Mouse (Mus musculus) E14TG2a.4 (cell line): ENCODE measurements around the gene Umad1.

Source experiments
- H3K27me3 ChIP-seq: 2 replicates; pipeline ENCODE4 v1.6.1; 2014; ENCODE audit warnings: low read length, control low read depth; ENCODE audit not compliant: insufficient read depth
- H3K36me3 ChIP-seq: 2 replicates; pipeline ENCODE4 v1.6.1; 2014; ENCODE audit warnings: low read length, control low read depth; ENCODE audit not compliant: insufficient read depth
- H3K4me1 ChIP-seq: replicated peaks from 2 replicates; pipeline ENCODE4 v1.6.1; 2014; ENCODE audit warnings: low read depth, low read length, control low read depth
- H3K4me3 ChIP-seq: replicated peaks from 2 replicates; pipeline ENCODE4 v1.5.1; 2014; ENCODE audit warnings: mild to moderate bottlenecking, low read length
- H3K9me3 ChIP-seq: 2 replicates; pipeline ENCODE4 v1.6.1; 2014; ENCODE audit warnings: low read length, control low read depth
- CTCF ChIP-seq: conservative IDR thresholded peaks from 2 replicates; pipeline ENCODE4 v1.5.1; 2014; ENCODE audit warnings: low read length
- NANOG ChIP-seq: IDR thresholded peaks from 2 replicates; pipeline ENCODE4 v1.6.1; 2014; ENCODE audit warnings: borderline replicate concordance, low read length, mixed read lengths
- POU5F1 ChIP-seq: IDR thresholded peaks from 2 replicates; pipeline ENCODE4 v1.6.1; 2014; ENCODE audit warnings: low read length, borderline replicate concordance

The Umad1 gene

DNA sequence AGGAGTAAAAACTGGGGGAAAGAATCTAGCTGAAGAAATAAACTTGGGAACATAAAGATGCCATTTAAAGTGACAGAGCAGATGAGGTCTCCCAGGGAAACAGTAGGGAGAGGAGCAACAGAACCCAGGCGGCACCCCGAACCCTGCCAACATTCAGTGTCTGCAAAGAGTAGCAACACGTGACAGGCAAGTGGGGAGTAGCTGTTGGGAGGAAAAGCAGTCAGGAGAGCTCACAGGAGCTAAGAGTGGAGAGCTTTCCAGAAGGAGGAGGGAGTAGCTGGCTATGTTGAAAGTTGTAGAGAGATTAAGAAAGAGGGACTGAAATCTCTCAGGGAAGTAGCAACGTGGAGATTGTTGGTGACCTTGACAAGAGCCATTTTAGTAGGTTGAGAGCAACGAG is 214.4 kb downstream of the Umad1 start:
- Histone ChIP-seq H3K27me3 (no peaks in the 10 kb centered on the region), H3K36me3 (no peaks in the 10 kb centered on the region), H3K9me3 (no peaks in the 10 kb centered on the region), H3K4me3 (no peak overlapping the region), H3K4me1 (no peaks in the 10 kb centered on the region)
- TF ChIP-seq POU5F1 (no peak), CTCF (no peak), NANOG (no peak)

GRCm38 (mm10) chr6:8474316-8474715 is 215.2 kb downstream of the Umad1 start:
- no peaks in the 10 kb centered on the region for H3K36me3 ChIP-seq
- no peaks in the 10 kb centered on the region for H3K4me1 ChIP-seq
- no peaks in the 10 kb centered on the region for H3K27me3 ChIP-seq
- no peak overlapping the region for H3K4me3 ChIP-seq
- TF ChIP-seq POU5F1 = no peak
- no peak for TF ChIP-seq NANOG
- no peak for TF ChIP-seq CTCF
- H3K9me3 ChIP-seq = no peaks in the 10 kb centered on the region

- TF ChIP-seq NANOG = no peak
- TF ChIP-seq POU5F1 = no peak
- TF ChIP-seq CTCF = no peak
- Histone ChIP-seq H3K27me3 (no peaks in the 10 kb centered on the region), H3K36me3 (no peaks in the 10 kb centered on the region), H3K9me3 (no peaks in the 10 kb centered on the region), H3K4me1 (no peaks in the 10 kb centered on the region), H3K4me3 (no peak overlapping the region)
These were observed 215.7 kb downstream of the Umad1 start for GRCm38 (mm10) chr6:8474820-8475219.

- TF ChIP-seq CTCF (no peak), POU5F1 (no peak), NANOG (no peak)
- no peaks in the 10 kb centered on the region for H3K9me3 ChIP-seq
- H3K27me3 ChIP-seq = no peaks in the 10 kb centered on the region
- H3K4me1 ChIP-seq = no peaks in the 10 kb centered on the region
- H3K4me3 ChIP-seq = no peak overlapping the region
- no peaks in the 10 kb centered on the region for H3K36me3 ChIP-seq
These were observed 220.1 kb downstream of the Umad1 start for GRCm38 (mm10) chr6:8479176-8479575.

GRCm38 (mm10) chr6:8484437-8485275 is 225.6 kb downstream of the Umad1 start:
- Histone ChIP-seq H3K36me3 (no peaks in the 10 kb centered on the region), H3K4me3 (no peak overlapping the region), H3K27me3 (no peaks in the 10 kb centered on the region), H3K4me1 (peaks cover 12% of the 10 kb centered on the region), H3K9me3 (no peaks in the 10 kb centered on the region)
- TF ChIP-seq POU5F1 = no peak
- no peak for TF ChIP-seq CTCF
- TF ChIP-seq NANOG = no peak

DNA sequence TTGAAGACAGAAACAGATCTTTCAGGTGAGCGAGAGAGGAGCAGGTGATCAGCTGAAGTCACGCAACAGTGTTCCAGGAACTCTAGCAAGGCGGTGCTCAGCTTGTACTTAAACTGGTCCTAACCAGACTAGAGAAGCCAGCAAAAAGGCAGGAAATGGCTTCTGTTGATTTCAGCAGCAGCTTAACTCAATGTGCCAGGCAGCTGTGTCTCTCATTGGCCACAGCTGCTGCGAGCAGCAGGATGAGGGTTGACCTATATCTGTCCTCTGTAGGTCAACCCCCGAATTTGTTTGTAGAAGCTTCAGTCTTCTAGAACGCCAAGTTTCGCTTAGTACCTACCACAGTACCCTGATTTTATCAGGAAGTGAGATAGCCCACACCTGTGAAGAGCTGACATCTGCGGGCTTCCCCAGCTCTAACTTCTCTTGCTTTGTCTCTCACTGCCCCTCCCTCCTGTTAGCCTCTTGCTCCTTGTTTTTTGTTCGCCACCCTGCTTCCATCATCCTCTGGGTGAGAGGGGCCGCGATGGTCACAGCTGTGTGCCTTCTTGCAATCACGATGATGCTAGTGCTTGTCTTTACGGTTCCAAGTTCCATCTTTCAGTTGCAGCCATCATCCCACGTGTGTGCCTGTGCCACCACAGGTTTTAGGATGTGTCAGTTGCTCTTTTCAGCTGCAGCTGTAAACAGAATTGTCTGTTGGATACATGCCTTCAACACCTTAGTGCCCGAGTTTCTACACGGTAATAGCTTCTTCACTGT is 226.5 kb downstream of the Umad1 start:
- no peaks in the 10 kb centered on the region for H3K9me3 ChIP-seq
- no peak overlapping the region for H3K4me3 ChIP-seq
- no peak for TF ChIP-seq CTCF
- peak; percentile 4; the same call in 1 of the 2 replicates for TF ChIP-seq NANOG
- no peaks in the 10 kb centered on the region for H3K36me3 ChIP-seq
- no peaks in the 10 kb centered on the region for H3K27me3 ChIP-seq
- peaks cover 12% of the 10 kb centered on the region for H3K4me1 ChIP-seq

DNA sequence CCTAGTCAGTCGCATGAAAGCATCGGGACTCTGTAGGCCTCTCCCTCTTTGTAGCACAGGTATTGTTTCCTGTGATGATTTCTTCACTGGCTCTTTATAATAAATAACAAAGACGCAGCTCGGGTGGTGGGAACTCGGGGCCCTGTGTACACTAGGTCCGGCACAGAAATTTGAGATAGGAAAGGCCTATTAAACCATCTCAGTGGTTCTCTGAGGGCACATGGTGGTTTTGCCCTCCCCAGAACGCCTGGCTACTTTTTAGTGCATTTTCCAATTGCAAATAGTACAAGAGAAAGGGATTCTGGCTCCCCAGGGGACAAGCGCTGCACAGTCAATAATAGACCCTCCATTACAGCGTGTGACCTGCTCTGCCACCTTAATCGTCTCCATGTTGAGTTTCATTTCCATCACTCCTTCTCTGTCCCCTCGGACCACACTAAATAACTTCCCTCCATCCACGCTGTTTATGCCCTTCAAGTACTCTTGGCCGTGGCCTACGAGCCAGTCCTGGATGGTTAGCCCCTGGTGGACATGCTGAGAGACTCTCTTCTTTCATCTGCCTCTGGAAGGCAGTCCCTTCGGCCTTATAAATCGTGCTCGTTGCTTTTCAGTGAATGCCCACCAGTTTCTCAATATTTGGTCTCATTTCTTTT is 227.4 kb downstream of the Umad1 start:
- Histone ChIP-seq H3K36me3 (no peaks in the 10 kb centered on the region), H3K4me3 (no peak overlapping the region), H3K27me3 (0 out of 2 replicates have a peak, but pooled peaks cover 3% of the 10 kb centered on the region), H3K9me3 (no peaks in the 10 kb centered on the region), H3K4me1 (peaks cover 12% of the 10 kb centered on the region)
- TF ChIP-seq POU5F1 (no peak), NANOG (no peak), CTCF (no peak)

DNA sequence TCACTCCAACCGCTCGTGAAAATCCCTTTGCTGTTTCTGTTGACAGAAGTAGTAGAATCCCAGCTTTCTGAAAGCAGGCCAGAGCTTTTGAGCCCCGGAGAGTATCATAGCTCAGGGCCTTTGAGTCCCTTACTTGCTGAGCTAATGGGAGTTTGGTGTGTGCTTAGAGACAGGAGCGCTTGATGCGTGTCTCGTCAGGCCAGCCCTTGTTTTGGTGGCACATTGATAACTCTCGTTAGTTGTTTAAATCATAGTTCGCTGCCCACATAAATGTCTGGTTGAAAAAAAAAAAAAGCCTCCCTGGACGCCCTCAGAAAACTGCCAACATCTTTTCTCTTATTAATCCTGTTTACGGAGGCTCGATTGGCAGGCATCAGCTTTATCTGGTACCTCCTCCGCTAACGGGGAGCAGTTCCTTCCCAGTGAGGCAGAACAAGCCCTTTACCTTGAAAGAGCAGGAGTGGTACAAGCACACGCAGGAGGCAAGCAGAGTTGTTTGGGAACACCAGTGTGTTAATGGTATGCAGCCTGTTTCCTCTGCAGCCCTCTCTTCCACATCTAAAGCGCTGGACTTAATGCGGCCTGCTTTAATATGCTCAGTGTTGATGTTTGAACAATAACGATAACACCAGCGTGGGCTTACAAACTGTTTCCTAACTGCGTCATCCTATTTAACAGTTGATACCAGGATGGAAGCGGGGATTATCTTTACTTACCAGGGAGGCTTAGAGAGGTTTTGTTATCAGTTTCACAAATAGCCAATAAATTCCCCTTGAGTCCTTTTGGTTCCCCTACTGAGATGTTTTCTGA is 228.2 kb downstream of the Umad1 start:
- Histone ChIP-seq H3K27me3 (0 out of 2 replicates have a peak, but pooled peaks cover 3% of the 10 kb centered on the region), H3K4me1 (peaks cover 12% of the 10 kb centered on the region), H3K4me3 (no peak overlapping the region), H3K9me3 (no peaks in the 10 kb centered on the region), H3K36me3 (no peaks in the 10 kb centered on the region)
- no peak for TF ChIP-seq POU5F1
- no peak for TF ChIP-seq NANOG
- no peak for TF ChIP-seq CTCF
